ENCODE assay signal across 1 mouse cellular context in the genomic region with DNA sequence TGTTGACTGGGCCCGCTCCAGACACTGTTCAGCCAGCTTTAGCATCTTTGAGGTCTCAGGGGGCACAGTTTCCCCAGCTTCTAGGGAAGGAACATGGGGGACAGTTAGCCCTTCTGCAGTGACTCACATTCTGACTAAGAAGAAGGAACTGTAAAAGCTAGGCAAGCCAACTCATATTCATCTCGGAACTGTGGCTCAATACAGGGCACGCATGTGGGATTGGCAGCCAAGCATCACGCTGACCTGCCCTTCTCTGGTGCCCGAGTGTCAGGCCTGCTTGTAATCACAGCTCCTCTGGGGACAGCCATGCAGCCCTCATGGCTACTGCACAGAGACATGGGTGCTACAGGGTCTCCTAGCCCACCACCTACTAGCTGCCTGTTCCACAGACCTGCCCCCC.
TF ChIP-seq lines count a peak whose summit lies in the region.

No protein-coding gene starts in this region.

TF ChIP-seq in CH12.LX, 34 proteins besides CTCF, POLR2A, EP300 and RAD21:
- TF ChIP-seq MAX (IDR thresholded peaks at IDR 0.05; ENCODE audit: low read length) (peak; percentile 31; the same call in 1 of the 2 replicates), MAFK (IDR thresholded peaks at IDR 0.05; ENCODE audit: insufficient replicate concordance, low read length) (no peak), ETS1 (conservative IDR thresholded peaks at IDR 0.05; ENCODE audit: low read depth, low read length) (peak; percentile 29; the same call in 1 of the 2 replicates), JUN (IDR thresholded peaks at IDR 0.05; ENCODE audit: insufficient read depth, low read depth, low read length) (0 out of 2 replicates have a peak, but pooled peaks have one; percentile 3), MEF2A (IDR thresholded peaks at IDR 0.05; ENCODE audit: borderline replicate concordance, low read depth, low read length) (no peak), ELF1 (IDR thresholded peaks at IDR 0.05; ENCODE audit: low read depth, low read length) (no peak), IRF4 (IDR thresholded peaks at IDR 0.05; ENCODE audit: low read depth, low read length) (peak; percentile 71), RCOR1 (conservative IDR thresholded peaks at IDR 0.05; ENCODE audit: low read depth, low read length) (no peak), TCF12 (IDR thresholded peaks at IDR 0.05; ENCODE audit: low read depth, low read length) (peak; percentile 33; the same call in 1 of the 2 replicates), SIN3A (IDR thresholded peaks at IDR 0.05; ENCODE audit: low read length) (peak; percentile 47; the same call in 1 of the 2 replicates), BHLHE40 (IDR thresholded peaks at IDR 0.05; ENCODE audit: low read depth, low read length) (peak; percentile 68), UBTF (IDR thresholded peaks at IDR 0.05; ENCODE audit: low read depth, low read length) (0 out of 2 replicates have a peak, but pooled peaks have one; percentile 54)
TF ChIP-seq in CH12.LX: peak in this region for 8.
